Mouse (Mus musculus): Measurements from ENCODE around the gene Tlr9. TPM values are rescaled to one million over a fixed set of nuclear protein-coding genes. Genes with fewer than 3 reads are reported as not detected.

Gene Tlr9
- polyA plus RNA-seq, 1 experiment = 2.3 TPM

- peaks cover 31% of the 10 kb centered on the region for H3K4me1 ChIP-seq
- H3K9me3 ChIP-seq = no peaks in the 10 kb centered on the region; the same call in 1 of the 2 replicates
- H3K36me3 ChIP-seq (replicated peaks; ENCODE audit: low read length) = peaks cover 34% of the 10 kb centered on the region
- peak overlapping the region; percentile 50 for H3K4me3 ChIP-seq (replicated peaks)
- no peak for TF ChIP-seq FLI1 (IDR thresholded peaks at IDR 0.05; ENCODE audit: low read length)
- no peak for TF ChIP-seq GATA1 (IDR thresholded peaks at IDR 0.05; ENCODE audit: borderline replicate concordance, low read length)
- peaks cover 19% of the 10 kb centered on the region for H3K27me3 ChIP-seq (replicated peaks)
Observed at GRCm38 (mm10) chr9:106230734-106231106, 8.3 kb downstream of the Tlr9 start.

DNA sequence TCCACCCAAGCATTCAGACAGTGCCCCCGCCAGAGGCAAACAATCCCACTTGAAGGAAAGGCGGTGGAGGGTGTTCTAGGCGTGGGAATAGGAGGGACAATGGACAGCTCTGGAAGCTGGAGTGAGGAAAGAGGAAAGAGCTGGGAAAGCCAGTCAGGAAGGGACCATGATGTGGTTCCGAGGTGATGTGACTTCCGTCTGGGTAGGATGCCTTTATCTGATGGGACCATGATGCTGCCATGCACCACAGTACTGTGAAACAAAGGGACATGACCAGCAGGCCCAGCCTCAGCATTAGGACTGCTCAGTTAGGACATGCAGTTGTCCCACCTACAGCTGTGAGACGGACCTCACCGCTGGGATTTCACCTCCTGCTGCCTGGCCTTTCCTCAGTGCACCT, 8.8 kb downstream of the Tlr9 start:
- Histone ChIP-seq H3K9me3 (no peaks in the 10 kb centered on the region), H3K4me3 (replicated peaks) (peak overlapping the region; percentile 31), H3K27me3 (replicated peaks) (peaks cover 14% of the 10 kb centered on the region), H3K36me3 (replicated peaks; ENCODE audit: low read length) (peaks cover 39% of the 10 kb centered on the region), H3K4me1 (peaks cover 26% of the 10 kb centered on the region)
- TF ChIP-seq FLI1 (IDR thresholded peaks at IDR 0.05; ENCODE audit: low read length) (no peak), GATA1 (IDR thresholded peaks at IDR 0.05; ENCODE audit: borderline replicate concordance, low read length) (no peak)

- H3K4me3 ChIP-seq (replicated peaks) = no peak overlapping the region
- H3K9me3 ChIP-seq = no peaks in the 10 kb centered on the region
- no peak for TF ChIP-seq FLI1 (IDR thresholded peaks at IDR 0.05; ENCODE audit: low read length)
- no peak for TF ChIP-seq GATA1 (IDR thresholded peaks at IDR 0.05; ENCODE audit: borderline replicate concordance, low read length)
- H3K27me3 ChIP-seq (replicated peaks) = peaks cover 9% of the 10 kb centered on the region
- peaks cover 22% of the 10 kb centered on the region for H3K4me1 ChIP-seq
- H3K36me3 ChIP-seq (replicated peaks; ENCODE audit: low read length) = peaks cover 45% of the 10 kb centered on the region
Observed at GRCm38 (mm10) chr9:106231816-106232215, 9.4 kb downstream of the Tlr9 start.

GRCm38 (mm10) chr9:106232956-106233355, 10.6 kb downstream of the Tlr9 start:
- peaks cover 57% of the 10 kb centered on the region for H3K36me3 ChIP-seq (replicated peaks; ENCODE audit: low read length)
- H3K4me1 ChIP-seq = peaks cover 22% of the 10 kb centered on the region
- peaks cover 2% of the 10 kb centered on the region for H3K27me3 ChIP-seq (replicated peaks)
- H3K9me3 ChIP-seq = no peaks in the 10 kb centered on the region
- no peak overlapping the region for H3K4me3 ChIP-seq (replicated peaks)
- no peak for TF ChIP-seq GATA1 (IDR thresholded peaks at IDR 0.05; ENCODE audit: borderline replicate concordance, low read length)
- no peak for TF ChIP-seq FLI1 (IDR thresholded peaks at IDR 0.05; ENCODE audit: low read length)

GRCm38 (mm10) chr9:106233953-106234352, 11.6 kb downstream of the Tlr9 start:
- Histone ChIP-seq H3K27me3 (replicated peaks) (peaks cover 2% of the 10 kb centered on the region), H3K36me3 (replicated peaks; ENCODE audit: low read length) (peaks cover 67% of the 10 kb centered on the region), H3K4me3 (replicated peaks) (no peak overlapping the region), H3K9me3 (no peaks in the 10 kb centered on the region), H3K4me1 (peaks cover 22% of the 10 kb centered on the region)
- no peak for TF ChIP-seq GATA1 (IDR thresholded peaks at IDR 0.05; ENCODE audit: borderline replicate concordance, low read length)
- TF ChIP-seq FLI1 (IDR thresholded peaks at IDR 0.05; ENCODE audit: low read length) = no peak

- peaks cover 79% of the 10 kb centered on the region for H3K36me3 ChIP-seq (replicated peaks; ENCODE audit: low read length)
- TF ChIP-seq GATA1 (IDR thresholded peaks at IDR 0.05; ENCODE audit: borderline replicate concordance, low read length) = no peak
- H3K4me1 ChIP-seq = peaks cover 13% of the 10 kb centered on the region
- H3K27me3 ChIP-seq (replicated peaks) = peaks cover 2% of the 10 kb centered on the region
- H3K9me3 ChIP-seq = no peaks in the 10 kb centered on the region
- no peak overlapping the region for H3K4me3 ChIP-seq (replicated peaks)
Observed at GRCm38 (mm10) chr9:106235194-106235830, 12.9 kb downstream of the Tlr9 start.

GRCm38 (mm10) chr9:106236156-106236817, 13.9 kb downstream of the Tlr9 start:
- peaks cover 89% of the 10 kb centered on the region for H3K36me3 ChIP-seq (replicated peaks; ENCODE audit: low read length)
- no peak overlapping the region for H3K4me3 ChIP-seq (replicated peaks)
- H3K9me3 ChIP-seq = no peaks in the 10 kb centered on the region
- peaks cover 3% of the 10 kb centered on the region for H3K4me1 ChIP-seq
- H3K27me3 ChIP-seq (replicated peaks) = peaks cover 1% of the 10 kb centered on the region
- TF ChIP-seq FLI1 (IDR thresholded peaks at IDR 0.05; ENCODE audit: low read length) (no peak), GATA1 (IDR thresholded peaks at IDR 0.05; ENCODE audit: borderline replicate concordance, low read length) (no peak)

DNA sequence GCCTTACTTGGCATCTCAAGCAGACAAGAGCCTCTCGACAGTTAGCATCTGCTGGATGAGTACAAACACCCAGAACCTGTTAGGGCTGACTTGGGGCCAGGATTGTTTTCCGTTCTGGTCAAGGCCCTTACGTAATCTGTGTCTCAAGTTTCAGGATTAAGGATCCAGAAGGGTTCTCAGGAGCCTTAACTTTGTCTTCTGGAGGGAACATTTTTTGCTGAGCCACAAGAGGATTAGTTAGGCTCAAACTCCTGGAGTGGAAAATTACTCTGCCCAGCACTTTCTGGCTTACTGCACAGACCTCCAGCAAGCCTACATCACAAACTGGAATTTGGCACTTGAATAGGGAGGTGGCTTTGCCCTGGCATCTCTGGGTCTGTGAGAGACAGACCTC, 14.4 kb downstream of the Tlr9 start:
- peaks cover 94% of the 10 kb centered on the region for H3K36me3 ChIP-seq (replicated peaks; ENCODE audit: low read length)
- no peaks in the 10 kb centered on the region for H3K27me3 ChIP-seq (replicated peaks)
- no peaks in the 10 kb centered on the region for H3K4me1 ChIP-seq
- TF ChIP-seq FLI1 (IDR thresholded peaks at IDR 0.05; ENCODE audit: low read length) = no peak
- TF ChIP-seq GATA1 (IDR thresholded peaks at IDR 0.05; ENCODE audit: borderline replicate concordance, low read length) = no peak
- no peaks in the 10 kb centered on the region for H3K9me3 ChIP-seq
- H3K4me3 ChIP-seq (replicated peaks) = no peak overlapping the region

GRCm38 (mm10) chr9:106237401-106237800, 15.0 kb downstream of the Tlr9 start:
- Histone ChIP-seq H3K27me3 (replicated peaks) (no peaks in the 10 kb centered on the region), H3K4me3 (replicated peaks) (no peak overlapping the region), H3K36me3 (replicated peaks; ENCODE audit: low read length) (peaks cover 99% of the 10 kb centered on the region), H3K4me1 (no peaks in the 10 kb centered on the region), H3K9me3 (no peaks in the 10 kb centered on the region)
- TF ChIP-seq GATA1 (IDR thresholded peaks at IDR 0.05; ENCODE audit: borderline replicate concordance, low read length) (no peak), FLI1 (IDR thresholded peaks at IDR 0.05; ENCODE audit: low read length) (no peak)

DNA sequence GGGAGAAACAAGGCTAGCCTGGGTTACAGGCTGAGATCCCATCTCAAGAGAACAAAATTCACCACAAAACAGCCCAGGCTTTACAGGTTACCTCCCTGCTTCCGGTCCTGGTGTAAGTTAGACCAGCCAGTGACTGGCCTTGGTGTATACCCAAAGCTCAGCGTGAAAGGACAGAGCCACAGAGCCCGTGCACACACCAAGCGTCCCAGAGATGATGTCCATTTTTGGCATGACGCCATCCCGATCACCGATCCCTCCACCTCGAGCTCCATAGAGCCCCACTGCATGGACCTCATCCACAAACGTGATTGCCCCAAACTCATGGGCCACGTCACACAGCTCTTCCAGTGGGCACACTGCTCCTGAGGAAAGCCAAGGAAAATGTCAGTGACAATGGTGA, 15.5 kb downstream of the Tlr9 start:
- H3K36me3 ChIP-seq (replicated peaks; ENCODE audit: low read length) = peaks cover 99% of the 10 kb centered on the region
- H3K27me3 ChIP-seq (replicated peaks) = no peaks in the 10 kb centered on the region
- no peak overlapping the region for H3K4me3 ChIP-seq (replicated peaks)
- TF ChIP-seq GATA1 (IDR thresholded peaks at IDR 0.05; ENCODE audit: borderline replicate concordance, low read length) = no peak
- TF ChIP-seq FLI1 (IDR thresholded peaks at IDR 0.05; ENCODE audit: low read length) = no peak
- H3K9me3 ChIP-seq = no peaks in the 10 kb centered on the region
- H3K4me1 ChIP-seq = peaks cover 3% of the 10 kb centered on the region; the same call in 1 of the 2 replicates

All from megakaryocyte, embryonic 14.5 days (primary cell).